ENCODE assay signal across 19 mouse cellular contexts in genomic region chr6:54328783-54329182, GRCm38 (mm10). TPM values are rescaled to one million over a fixed set of nuclear protein-coding genes. Genes with fewer than 3 reads are reported as not detected.
DNase-seq lines count a peak whose midpoint lies in the region; ATAC-seq lines count a peak whose summit lies in the region.
"Had no signal": no experiment of that assay in that cellular context is flagged by ENCODE, and none has a peak within 500 bp of the region (broad histone marks: within the 10 kb centered on the region; RNA-seq: fewer than 3 reads in every experiment).

No protein-coding gene starts in this region.

- H3K4me1 ChIP-seq in forebrain, embryonic 13.5 days, result peaks cover 51% of the 10 kb centered on the region
- H3K4me1 ChIP-seq in forebrain, embryonic 11.5 days (replicated peaks; ENCODE audit: control insufficient read depth, insufficient read depth, low read length), result peaks cover 10% of the 10 kb centered on the region; the same call in 1 of the 2 replicates
- peaks cover 10% of the 10 kb centered on the region for H3K4me1 ChIP-seq in heart, embryonic 15.5 days (replicated peaks)
- peaks cover 66% of the 10 kb centered on the region for H3K4me1 ChIP-seq in megakaryocyte, embryonic 14.5 days

- peaks cover 49% of the 10 kb centered on the region for H3K27me3 ChIP-seq in forebrain, embryonic 13.5 days
- H3K27me3 ChIP-seq in forebrain, embryonic 11.5 days (ENCODE audit: control insufficient read depth, insufficient read depth, low read length), result peaks cover 29% of the 10 kb centered on the region
- H3K27me3 ChIP-seq in heart, embryonic 15.5 days, result peaks cover 25% of the 10 kb centered on the region
- peaks cover 33% of the 10 kb centered on the region for H3K27me3 ChIP-seq in megakaryocyte, embryonic 14.5 days (replicated peaks)

- peak overlapping the region; percentile 99 for H3K4me2 ChIP-seq in forebrain, embryonic 13.5 days
- H3K4me2 ChIP-seq in forebrain, embryonic 11.5 days (ENCODE audit: low read depth, low read length, severe bottlenecking), result no peak overlapping the region
- H3K4me2 ChIP-seq in heart, embryonic 15.5 days, result peak overlapping the region; percentile 98
- H3K4me2 ChIP-seq: midbrain, embryonic 12.5 days had no signal

- DNase-seq in forebrain, embryonic 11.5 days (ENCODE audit: low spot score), result no peak
- DNase-seq in heart, adult 18-20 months, result no peak
- no peak for DNase-seq in thymus, postnatal 10 days (ENCODE audit: low spot score in 2 of 2)
- no peak for DNase-seq in right cerebral cortex, postnatal 25 days
- DNase-seq: adrenal gland, adult 2 months; cerebellum, adult 11 months; cerebellum, postnatal 14 days; left cerebral cortex, postnatal 4 days; lung, adult 18-20 months; lung, postnatal 36 days; right cerebral cortex, postnatal 14 days; thymus, postnatal 14 days had no signal

- H3K36me3 ChIP-seq in forebrain, embryonic 13.5 days (ENCODE audit: poor library complexity, severe bottlenecking), result no peaks in the 10 kb centered on the region
- H3K36me3 ChIP-seq in forebrain, embryonic 11.5 days (ENCODE audit: control insufficient read depth, insufficient read depth, low read length), result no peaks in the 10 kb centered on the region
- H3K36me3 ChIP-seq in heart, embryonic 15.5 days, result no peaks in the 10 kb centered on the region
- H3K36me3 ChIP-seq in megakaryocyte, embryonic 14.5 days (replicated peaks; ENCODE audit: low read length), result no peaks in the 10 kb centered on the region
- H3K36me3 ChIP-seq: hindbrain, embryonic 10.5 days; midbrain, embryonic 12.5 days had no signal

- H3K9me3 ChIP-seq in forebrain, embryonic 13.5 days (replicated peaks), result no peaks in the 10 kb centered on the region
- no peaks in the 10 kb centered on the region for H3K9me3 ChIP-seq in forebrain, embryonic 11.5 days (ENCODE audit: control insufficient read depth, low read length)
- no peaks in the 10 kb centered on the region for H3K9me3 ChIP-seq in heart, embryonic 15.5 days (replicated peaks)
- no peaks in the 10 kb centered on the region for H3K9me3 ChIP-seq in megakaryocyte, embryonic 14.5 days
- H3K9me3 ChIP-seq: hindbrain, embryonic 10.5 days; midbrain, embryonic 12.5 days had no signal

- no peak overlapping the region for H3K27ac ChIP-seq in forebrain, embryonic 13.5 days
- H3K27ac ChIP-seq in forebrain, embryonic 11.5 days (ENCODE audit: low read depth, low read length), result no peak overlapping the region
- peak overlapping the region; percentile 66 for H3K27ac ChIP-seq in heart, embryonic 15.5 days
- H3K27ac ChIP-seq: hindbrain, embryonic 10.5 days; midbrain, embryonic 12.5 days; stomach, postnatal 0 days had no signal

- no peak overlapping the region for H3K4me3 ChIP-seq in forebrain, embryonic 13.5 days
- H3K4me3 ChIP-seq in forebrain, embryonic 11.5 days (ENCODE audit: low read depth, low read length), result no peak overlapping the region
- H3K4me3 ChIP-seq in heart, embryonic 15.5 days, result peak overlapping the region; percentile 62
- peak overlapping the region; percentile 64 for H3K4me3 ChIP-seq in megakaryocyte, embryonic 14.5 days (replicated peaks)

- H3K9ac ChIP-seq in forebrain, embryonic 13.5 days, result no peak overlapping the region
- no peak overlapping the region for H3K9ac ChIP-seq in forebrain, embryonic 11.5 days (ENCODE audit: low read length)
- H3K9ac ChIP-seq in heart, embryonic 15.5 days, result 0 out of 2 replicates have a peak overlapping the region, but pooled peaks have one; percentile 60
- H3K9ac ChIP-seq: midbrain, embryonic 12.5 days had no signal

- whole genome bisulfite sequencing in forebrain, embryonic 13.5 days, result 98% methylated on average over 5 of the region's 5 CpGs
- 96% methylated on average over 5 of the region's 5 CpGs for WGBS in forebrain, embryonic 11.5 days
- 88% methylated on average over 5 of the region's 5 CpGs for WGBS in heart, embryonic 15.5 days

- ATAC-seq in forebrain, embryonic 13.5 days, result no peak
- no peak for ATAC-seq in forebrain, embryonic 11.5 days (replicated peaks; ENCODE audit: low FRiP score)
- ATAC-seq in heart, embryonic 15.5 days (replicated peaks; ENCODE audit: insufficient number of reproducible peaks, insufficient read depth, low FRiP score, low read depth), result no peak
- ATAC-seq in megakaryocyte, adult 5-6 weeks (ENCODE audit: poor library complexity, severe bottlenecking), result no peak

RNA-seq across cellular contexts. Expression of gene Prr15, which starts 3.1 kb away (rescaled TPM):
- 5.5 and 9.8 TPM in 2 replicates for polyA plus RNA-seq in forebrain, embryonic 13.5 days (2015; fragmentation: Nextera tagmentation; extraction: Ambion mirVana)
- 5.0 and 6.0 TPM in 2 replicates for polyA plus RNA-seq in forebrain, embryonic 11.5 days (2014; fragmentation: Nextera tagmentation; extraction: Ambion mirVana)
- 16.3 and 17.8 TPM in 2 replicates for polyA plus RNA-seq in heart, embryonic 15.5 days (2015; fragmentation: Nextera tagmentation; extraction: Ambion mirVana)
- total RNA-seq in heart, adult 18-20 months (2021), result 1 to 10 TPM; 1.8 TPM
- polyA plus RNA-seq in megakaryocyte, embryonic 14.5 days (2012; ENCODE audit: insufficient read depth, low replicate concordance), result 3.1 TPM in 1 of 2 replicates, not detected in the other
- total RNA-seq in megakaryocyte, adult 5-6 weeks (2015), result 0.27 TPM in 1 of 2 replicates, not detected in the other
- not detected in 2 replicates for total RNA-seq in megakaryocyte, adult 5-6 weeks (2017)

Comparison
In these comparisons a context has a peak if more than half of its experiments do, and no peak if none do; other contexts are left out.
1. H3K4me3 ChIP-seq: peak in heart, embryonic 15.5 days (single experiment) and megakaryocyte, embryonic 14.5 days (single experiment); none in forebrain, embryonic 13.5 days (single experiment) and forebrain, embryonic 11.5 days (single experiment).